Mouse (Mus musculus) liver, adult 2 months (tissue): Measurements from ENCODE around the gene Gm5901.

Experiments
- CTCF ChIP-seq: fragments of 200-500 bp; IDR thresholded peaks from 2 replicates; pipeline ENCODE4 v1.5.1; 2011; ENCODE audit warnings: low read depth, low read length, control low read depth
- POLR2A ChIP-seq: fragments of 200-500 bp; IDR thresholded peaks from 2 replicates; pipeline ENCODE4 v1.6.1; 2011; ENCODE audit warnings: low read length, control low read depth; ENCODE audit not compliant: insufficient read depth; ENCODE audit errors: extremely low read depth

DNA sequence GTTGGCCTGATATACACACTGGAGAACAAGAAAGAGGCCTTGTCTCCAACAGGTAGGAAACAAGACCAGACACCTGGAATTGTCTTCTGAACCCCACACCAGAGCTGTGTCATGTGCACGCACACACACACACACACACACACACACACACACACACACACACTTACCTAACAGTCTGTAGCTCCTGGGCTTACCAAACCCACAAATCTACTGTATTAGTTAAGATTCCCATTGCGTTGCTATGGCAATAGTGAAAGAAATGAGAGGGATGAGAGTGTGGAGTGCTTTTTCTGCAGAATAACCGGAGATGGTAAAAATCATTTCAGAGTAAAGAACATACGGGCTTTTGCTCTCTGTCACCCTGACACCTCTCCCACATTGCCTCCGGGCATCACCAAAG lies 43.3 kb downstream of the Gm5901 start:
- TF ChIP-seq CTCF (no peak), POLR2A (no peak)
